Mouse (Mus musculus) neural tube, embryonic 12.5 days (tissue): ENCODE data around the gene Rab3gap2. TPM values are rescaled to one million over a fixed set of nuclear protein-coding genes. Genes with fewer than 3 reads are reported as not detected.

ENCODE experiments used
- ATAC-seq: fragments of 200-750 bp; cut with Nextera tagmentation; 2 replicates; pipeline ENCODE4 v1.8.0; 2017; ENCODE audit warnings: low read depth, mild to moderate bottlenecking, moderate TSS enrichment, moderate library complexity; ENCODE audit not compliant: low FRiP score
- H3K27ac ChIP-seq: fragments of 300-500 bp; sonication (generic); 2 replicates; pipeline ENCODE4 v1.5.1; 2016
- H3K27me3 ChIP-seq: fragments of 300-500 bp; sonication (generic); replicated peaks from 2 replicates; pipeline ENCODE4 v1.6.1; 2016; ENCODE audit warnings: mild to moderate bottlenecking
- H3K36me3 ChIP-seq: fragments of 300-500 bp; sonication (generic); 2 replicates; pipeline ENCODE4 v1.6.1; 2016; ENCODE audit warnings: mild to moderate bottlenecking
- H3K4me1 ChIP-seq: fragments of 300-500 bp; sonication (generic); 2 replicates; pipeline ENCODE4 v1.6.1; 2016
- H3K4me2 ChIP-seq: fragments of 300-500 bp; sonication (generic); replicated peaks from 2 replicates; pipeline ENCODE4 v1.6.1; 2016; ENCODE audit warnings: mild to moderate bottlenecking
- H3K4me3 ChIP-seq: fragments of 300-500 bp; sonication (generic); 2 replicates; pipeline ENCODE4 v1.5.1; 2016
- H3K9ac ChIP-seq: fragments of 300-500 bp; sonication (generic); 2 replicates; pipeline ENCODE4 v1.6.1; 2016; ENCODE audit warnings: mild to moderate bottlenecking
- H3K9me3 ChIP-seq: fragments of 300-500 bp; sonication (generic); 2 replicates; pipeline ENCODE4 v1.6.1; 2016; ENCODE audit warnings: mild to moderate bottlenecking
- WGBS: fragments of 180-500 bp; shearing (Covaris S2); methylation state at CpG from one replicate; pipeline ENCODE4 v1.1.7; 2016; 5-methylcytosine and 5-hydroxymethylcytosine counted together
- polyA plus RNA-seq: library from polyadenylated mRNA; unstranded; fragments of >200 nt; fragmentation: Nextera tagmentation; extraction: Ambion mirVana; gene quantifications from 2 replicates; pipeline ENCODE4 v1.2.1, GENCODE M21; 2016

Gene Rab3gap2
- polyA plus RNA-seq, 1 experiment from 2014 or later, result 27.6 TPM

- H3K27me3 ChIP-seq, result no peaks in the 10 kb centered on the region
- H3K4me3 ChIP-seq, result no peak overlapping the region
- no peak overlapping the region for H3K27ac ChIP-seq
- H3K4me2 ChIP-seq, result no peak overlapping the region
- H3K9me3 ChIP-seq, result no peaks in the 10 kb centered on the region
- no peaks in the 10 kb centered on the region; the same call in 1 of the 2 replicates for H3K4me1 ChIP-seq
- no peak overlapping the region for H3K9ac ChIP-seq
- H3K36me3 ChIP-seq, result peaks cover 16% of the 10 kb centered on the region
- 68% methylated on average over 7 of the region's 7 CpGs for WGBS
- no peak for ATAC-seq
These were observed 25.7 kb downstream of the Rab3gap2 start for GRCm38 (mm10) chr1:185229406-185230201.

- no peak overlapping the region for H3K4me3 ChIP-seq
- H3K27ac ChIP-seq, result no peak overlapping the region
- ATAC-seq, result no peak
- H3K9me3 ChIP-seq, result no peaks in the 10 kb centered on the region
- peaks cover 30% of the 10 kb centered on the region for H3K36me3 ChIP-seq
- no peaks in the 10 kb centered on the region for H3K4me1 ChIP-seq
- H3K27me3 ChIP-seq, result no peaks in the 10 kb centered on the region
- 94% methylated on average over 5 of the region's 5 CpGs for WGBS
- H3K9ac ChIP-seq, result no peak overlapping the region
- no peak overlapping the region for H3K4me2 ChIP-seq
These were observed 31.9 kb downstream of the Rab3gap2 start for GRCm38 (mm10) chr1:185235837-185236236.

GRCm38 (mm10) chr1:185236530-185236929, 32.6 kb downstream of the Rab3gap2 start:
- Histone ChIP-seq H3K27me3 (no peaks in the 10 kb centered on the region), H3K9me3 (no peaks in the 10 kb centered on the region), H3K4me2 (no peak overlapping the region), H3K36me3 (peaks cover 34% of the 10 kb centered on the region), H3K27ac (no peak overlapping the region), H3K9ac (no peak overlapping the region), H3K4me3 (no peak overlapping the region), H3K4me1 (no peaks in the 10 kb centered on the region)
- 88% methylated on average over 4 of the region's 4 CpGs for WGBS
- ATAC-seq, result no peak

- peaks cover 58% of the 10 kb centered on the region for H3K36me3 ChIP-seq
- no peak for ATAC-seq
- 84% methylated on average over 8 of the region's 8 CpGs for WGBS
These were observed 39.1 kb downstream of the Rab3gap2 start for GRCm38 (mm10) chr1:185243013-185243412.

GRCm38 (mm10) chr1:185245456-185245855, 41.5 kb downstream of the Rab3gap2 start:
- Histone ChIP-seq H3K36me3 (peaks cover 63% of the 10 kb centered on the region), H3K4me3 (no peak overlapping the region), H3K9ac (no peak overlapping the region), H3K4me1 (no peaks in the 10 kb centered on the region), H3K9me3 (no peaks in the 10 kb centered on the region), H3K27me3 (no peaks in the 10 kb centered on the region), H3K27ac (no peak overlapping the region), H3K4me2 (no peak overlapping the region)
- no peak for ATAC-seq
- 84% methylated on average over 7 of the region's 7 CpGs for WGBS

More at GRCm38 (mm10) chr1:185243013-185243412, 39.1 kb downstream of the Rab3gap2 start:
- Histone ChIP-seq H3K4me3 (no peak overlapping the region), H3K27ac (no peak overlapping the region), H3K9ac (no peak overlapping the region), H3K9me3 (no peaks in the 10 kb centered on the region), H3K4me1 (no peaks in the 10 kb centered on the region), H3K4me2 (no peak overlapping the region), H3K27me3 (no peaks in the 10 kb centered on the region)

GRCm38 (mm10) chr1:185247429-185248085, 43.6 kb downstream of the Rab3gap2 start:
- no peak overlapping the region for H3K27ac ChIP-seq
- no peaks in the 10 kb centered on the region for H3K9me3 ChIP-seq
- 89% methylated on average over 20 of the region's 20 CpGs for WGBS
- H3K4me1 ChIP-seq, result no peaks in the 10 kb centered on the region
- peaks cover 73% of the 10 kb centered on the region for H3K36me3 ChIP-seq
- no peaks in the 10 kb centered on the region for H3K27me3 ChIP-seq
- no peak for ATAC-seq
- no peak overlapping the region for H3K4me3 ChIP-seq
- H3K4me2 ChIP-seq, result no peak overlapping the region
- H3K9ac ChIP-seq, result no peak overlapping the region

GRCm38 (mm10) chr1:185248728-185249127, 44.8 kb downstream of the Rab3gap2 start:
- WGBS, result 93% methylated on average over 8 of the region's 8 CpGs
- no peaks in the 10 kb centered on the region for H3K27me3 ChIP-seq
- no peak for ATAC-seq
- no peaks in the 10 kb centered on the region for H3K4me1 ChIP-seq
- no peak overlapping the region for H3K4me3 ChIP-seq
- no peak overlapping the region for H3K4me2 ChIP-seq
- H3K27ac ChIP-seq, result no peak overlapping the region
- H3K9ac ChIP-seq, result no peak overlapping the region
- H3K36me3 ChIP-seq, result peaks cover 79% of the 10 kb centered on the region
- H3K9me3 ChIP-seq, result no peaks in the 10 kb centered on the region

- WGBS, result 96% methylated on average over 3 of the region's 3 CpGs
- no peak overlapping the region for H3K4me3 ChIP-seq
- no peak overlapping the region for H3K9ac ChIP-seq
- no peak for ATAC-seq
- H3K27ac ChIP-seq, result no peak overlapping the region
- H3K27me3 ChIP-seq, result no peaks in the 10 kb centered on the region
- H3K36me3 ChIP-seq, result peaks cover 68% of the 10 kb centered on the region
- H3K4me1 ChIP-seq, result no peaks in the 10 kb centered on the region
- no peaks in the 10 kb centered on the region for H3K9me3 ChIP-seq
- no peak overlapping the region for H3K4me2 ChIP-seq
These were observed 48.4 kb downstream of the Rab3gap2 start for GRCm38 (mm10) chr1:185252351-185252750.

GRCm38 (mm10) chr1:185253140-185253892, 49.4 kb downstream of the Rab3gap2 start:
- 63% methylated on average over 12 of the region's 12 CpGs for WGBS
- Histone ChIP-seq H3K4me3 (no peak overlapping the region), H3K36me3 (peaks cover 59% of the 10 kb centered on the region), H3K9ac (no peak overlapping the region), H3K27me3 (no peaks in the 10 kb centered on the region), H3K4me2 (no peak overlapping the region), H3K27ac (no peak overlapping the region), H3K9me3 (no peaks in the 10 kb centered on the region), H3K4me1 (no peaks in the 10 kb centered on the region)
- no peak for ATAC-seq

- H3K4me1 ChIP-seq, result no peaks in the 10 kb centered on the region
- no peak for ATAC-seq
- H3K4me3 ChIP-seq, result no peak overlapping the region
- H3K9me3 ChIP-seq, result no peaks in the 10 kb centered on the region
- no peak overlapping the region for H3K4me2 ChIP-seq
- no peaks in the 10 kb centered on the region for H3K27me3 ChIP-seq
- H3K27ac ChIP-seq, result no peak overlapping the region
- peaks cover 53% of the 10 kb centered on the region for H3K36me3 ChIP-seq
- H3K9ac ChIP-seq, result no peak overlapping the region
- 91% methylated on average over 12 of the region's 12 CpGs for WGBS
These were observed 51.4 kb downstream of the Rab3gap2 start for GRCm38 (mm10) chr1:185255336-185255735.

- H3K36me3 ChIP-seq, result peaks cover 53% of the 10 kb centered on the region
- no peak for ATAC-seq
- no peak overlapping the region for H3K9ac ChIP-seq
- no peak overlapping the region for H3K4me3 ChIP-seq
- no peaks in the 10 kb centered on the region for H3K4me1 ChIP-seq
- no peaks in the 10 kb centered on the region for H3K27me3 ChIP-seq
- no peaks in the 10 kb centered on the region for H3K9me3 ChIP-seq
- H3K4me2 ChIP-seq, result no peak overlapping the region
- no peak overlapping the region for H3K27ac ChIP-seq
- 34% methylated on average over 3 of the region's 3 CpGs for WGBS
These were observed 52.8 kb downstream of the Rab3gap2 start for GRCm38 (mm10) chr1:185256753-185257152.

GRCm38 (mm10) chr1:185262565-185262964, 58.6 kb downstream of the Rab3gap2 start:
- Histone ChIP-seq H3K9me3 (no peaks in the 10 kb centered on the region), H3K36me3 (peaks cover 77% of the 10 kb centered on the region), H3K4me2 (no peak overlapping the region), H3K27ac (no peak overlapping the region), H3K9ac (no peak overlapping the region), H3K4me1 (no peaks in the 10 kb centered on the region), H3K4me3 (no peak overlapping the region), H3K27me3 (no peaks in the 10 kb centered on the region)
- 62% methylated on average over 14 of the region's 14 CpGs for WGBS
- ATAC-seq, result no peak
